In the genomic region with DNA sequence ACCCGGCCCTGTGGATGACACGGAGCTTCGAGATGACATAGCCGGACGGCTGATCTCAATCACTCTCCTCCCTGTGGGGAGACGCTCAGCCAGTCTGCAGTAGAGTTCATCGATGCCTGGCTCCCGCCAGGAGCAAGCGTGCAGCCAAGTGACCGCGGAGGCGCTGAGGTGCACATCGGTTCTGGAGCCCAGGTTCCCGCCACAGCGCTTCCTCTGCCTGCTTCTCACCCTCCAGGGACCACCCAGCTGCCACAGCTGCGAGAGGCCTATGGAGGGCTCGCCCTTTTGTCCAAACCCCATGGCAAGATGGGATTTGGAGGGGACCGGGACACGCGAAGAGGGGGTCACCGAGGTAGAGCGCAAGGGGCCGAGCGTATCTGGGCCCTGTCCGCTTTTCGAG, we compare ENCODE assay signal across 10 mouse cellular contexts. TPM values are rescaled to one million over a fixed set of nuclear protein-coding genes. Genes with fewer than 3 reads are reported as not detected.
DNase-seq lines count a peak whose midpoint lies in the region; ATAC-seq and TF ChIP-seq lines count a peak whose summit lies in the region.
"Had no signal": no experiment of that assay in that cellular context is flagged by ENCODE, and none has a peak within 500 bp of the region (broad histone marks: within the 10 kb centered on the region; RNA-seq: fewer than 3 reads in every experiment).

No protein-coding gene starts in this region.

- peak; percentile 59 for DNase-seq in embryonic facial prominence, embryonic 10.5 days (ENCODE audit: low spot score)
- no peak for DNase-seq in midbrain, postnatal 0 days (ENCODE audit: low spot score)
- no peak for DNase-seq in Muller cell, postnatal 12 days (ENCODE audit: inconsistent ontology term)
- no peak for DNase-seq in kidney, adult 9 months

- no peaks in the 10 kb centered on the region for H3K36me3 ChIP-seq in intestine, embryonic 15.5 days
- no peaks in the 10 kb centered on the region for H3K36me3 ChIP-seq in intestine, postnatal 0 days (ENCODE audit: control insufficient read depth, insufficient read depth)
- H3K36me3 ChIP-seq in embryonic facial prominence, embryonic 10.5 days (replicated peaks): no peaks in the 10 kb centered on the region
- H3K36me3 ChIP-seq in hindbrain, embryonic 16.5 days (ENCODE audit: control insufficient read depth, insufficient read depth, low read length): no peaks in the 10 kb centered on the region
- no peaks in the 10 kb centered on the region for H3K36me3 ChIP-seq in midbrain, postnatal 0 days (ENCODE audit: insufficient read depth, low read length)
- H3K36me3 ChIP-seq: G1E had no signal

- no peaks in the 10 kb centered on the region for H3K9me3 ChIP-seq in intestine, embryonic 15.5 days
- no peaks in the 10 kb centered on the region for H3K9me3 ChIP-seq in intestine, postnatal 0 days (ENCODE audit: control insufficient read depth)
- no peaks in the 10 kb centered on the region for H3K9me3 ChIP-seq in embryonic facial prominence, embryonic 10.5 days
- no peaks in the 10 kb centered on the region for H3K9me3 ChIP-seq in hindbrain, embryonic 16.5 days (ENCODE audit: control insufficient read depth, low read length)
- no peaks in the 10 kb centered on the region for H3K9me3 ChIP-seq in midbrain, postnatal 0 days (ENCODE audit: low read length)

- H3K4me2 ChIP-seq in intestine, embryonic 15.5 days (replicated peaks): 0 out of 2 replicates have a peak overlapping the region, but pooled peaks have one; percentile 11
- no peak overlapping the region for H3K4me2 ChIP-seq in intestine, postnatal 0 days (replicated peaks; ENCODE audit: low read depth)
- peak overlapping the region; percentile 4; the same call in 1 of the 2 replicates for H3K4me2 ChIP-seq in hindbrain, embryonic 16.5 days (ENCODE audit: low read length)
- 0 out of 2 replicates have a peak overlapping the region, but pooled peaks have one; percentile 91 for H3K4me2 ChIP-seq in midbrain, postnatal 0 days (ENCODE audit: low read depth, low read length, poor library complexity, severe bottlenecking)

- no peak for TF ChIP-seq CTCF in intestine, postnatal 0 days (IDR thresholded peaks at IDR 0.05; ENCODE audit: low read depth)
- TF ChIP-seq CTCF in midbrain, postnatal 0 days (IDR thresholded peaks at IDR 0.05): no peak

- WGBS in intestine, embryonic 15.5 days: 42% methylated on average over 26 of the region's 26 CpGs
- WGBS in intestine, postnatal 0 days: 70% methylated on average over 26 of the region's 26 CpGs
- WGBS in embryonic facial prominence, embryonic 10.5 days: 7% methylated on average over 26 of the region's 26 CpGs
- 15% methylated on average over 25 of the region's 26 CpGs for WGBS in hindbrain, embryonic 16.5 days
- 30% methylated on average over 26 of the region's 26 CpGs for WGBS in midbrain, postnatal 0 days

- ATAC-seq in intestine, embryonic 15.5 days: no peak
- no peak for ATAC-seq in intestine, postnatal 0 days
- ATAC-seq in hindbrain, embryonic 16.5 days: no peak
- no peak for ATAC-seq in midbrain, postnatal 0 days (ENCODE audit: low FRiP score)
- ATAC-seq in frontal cortex, adult (ENCODE audit: low TSS enrichment): no peak
- ATAC-seq: lung, postnatal 0 days had no signal

- H3K27ac ChIP-seq in intestine, embryonic 15.5 days: 0 out of 2 replicates have a peak overlapping the region, but pooled peaks have one; percentile 88
- no peak overlapping the region for H3K27ac ChIP-seq in intestine, postnatal 0 days (ENCODE audit: low read depth, low read length)
- peak overlapping the region; percentile 93 for H3K27ac ChIP-seq in embryonic facial prominence, embryonic 10.5 days (replicated peaks)
- H3K27ac ChIP-seq in hindbrain, embryonic 16.5 days (ENCODE audit: low read depth, low read length): no peak overlapping the region
- H3K27ac ChIP-seq in midbrain, postnatal 0 days (ENCODE audit: low read depth, low read length): no peak overlapping the region

- H3K4me1 ChIP-seq in intestine, embryonic 15.5 days (replicated peaks): peaks cover 39% of the 10 kb centered on the region
- H3K4me1 ChIP-seq in intestine, postnatal 0 days (replicated peaks; ENCODE audit: control insufficient read depth, insufficient read depth, low read length): peaks cover 10% of the 10 kb centered on the region
- H3K4me1 ChIP-seq in embryonic facial prominence, embryonic 10.5 days: peaks cover 65% of the 10 kb centered on the region
- peaks cover 20% of the 10 kb centered on the region for H3K4me1 ChIP-seq in hindbrain, embryonic 16.5 days (ENCODE audit: control insufficient read depth, insufficient read depth, low read depth, low read length)
- peaks cover 2% of the 10 kb centered on the region; the same call in 1 of the 2 replicates for H3K4me1 ChIP-seq in midbrain, postnatal 0 days (ENCODE audit: insufficient read depth, low read length)

- no peak overlapping the region for H3K4me3 ChIP-seq in intestine, embryonic 15.5 days (replicated peaks)
- no peak overlapping the region for H3K4me3 ChIP-seq in intestine, postnatal 0 days (ENCODE audit: low read depth, low read length)
- peak overlapping the region; percentile 29 for H3K4me3 ChIP-seq in embryonic facial prominence, embryonic 10.5 days
- H3K4me3 ChIP-seq in hindbrain, embryonic 16.5 days (ENCODE audit: low read length): no peak overlapping the region
- no peak overlapping the region for H3K4me3 ChIP-seq in midbrain, postnatal 0 days (ENCODE audit: low read depth, low read length)

- H3K27me3 ChIP-seq in intestine, embryonic 15.5 days (replicated peaks): peaks cover 11% of the 10 kb centered on the region
- 0 out of 2 replicates have a peak, but pooled peaks cover 6% of the 10 kb centered on the region for H3K27me3 ChIP-seq in intestine, postnatal 0 days (replicated peaks; ENCODE audit: control insufficient read depth, insufficient read depth, low read length)
- peaks cover 85% of the 10 kb centered on the region for H3K27me3 ChIP-seq in embryonic facial prominence, embryonic 10.5 days (replicated peaks; ENCODE audit: low read depth, poor library complexity, severe bottlenecking)
- H3K27me3 ChIP-seq in hindbrain, embryonic 16.5 days (replicated peaks; ENCODE audit: control insufficient read depth, insufficient read depth, low read length): no peaks in the 10 kb centered on the region
- no peaks in the 10 kb centered on the region for H3K27me3 ChIP-seq in midbrain, postnatal 0 days (ENCODE audit: insufficient read depth, low read length)

- no peak overlapping the region for H3K9ac ChIP-seq in intestine, embryonic 15.5 days
- no peak overlapping the region for H3K9ac ChIP-seq in intestine, postnatal 0 days (ENCODE audit: low read depth, low read length)
- no peak overlapping the region; the same call in 1 of the 2 replicates for H3K9ac ChIP-seq in hindbrain, embryonic 16.5 days (ENCODE audit: low read depth, low read length)
- no peak overlapping the region; the same call in 1 of the 2 replicates for H3K9ac ChIP-seq in midbrain, postnatal 0 days (replicated peaks; ENCODE audit: low read length, poor library complexity, severe bottlenecking)

RNA-seq across cellular contexts. Expression of a gene that starts 22.0 kb away (rescaled TPM):
- 12.8 and 14.2 TPM in 2 replicates for polyA plus RNA-seq in intestine, embryonic 15.5 days (2015; fragmentation: Nextera tagmentation; extraction: Ambion mirVana)
- polyA plus RNA-seq in intestine, postnatal 0 days (2015; fragmentation: Nextera tagmentation; extraction: Ambion mirVana): 3.4 and 3.5 TPM in 2 replicates
- polyA plus RNA-seq in embryonic facial prominence, embryonic 10.5 days (2016; fragmentation: Nextera tagmentation; extraction: Ambion mirVana): 23.6 and 33.4 TPM in 2 replicates
- polyA plus RNA-seq in hindbrain, embryonic 16.5 days (2015; fragmentation: Nextera tagmentation; extraction: Ambion mirVana): 8.5 and 18.5 TPM in 2 replicates
- 9.2 and 10.9 TPM in 2 replicates for total RNA-seq in midbrain, postnatal 0 days (2014; rRNA removed)
- 18.6 and 19.8 TPM in 2 replicates for polyA plus RNA-seq in midbrain, postnatal 0 days (2015; fragmentation: Nextera tagmentation; extraction: Ambion mirVana)
- polyA plus RNA-seq: G1E had no signal

Comparison
In these comparisons a context has a peak if more than half of its experiments do, and no peak if none do; other contexts are left out.
1. H3K27ac ChIP-seq: peak in intestine, embryonic 15.5 days (single experiment) and embryonic facial prominence, embryonic 10.5 days (single experiment); none in intestine, postnatal 0 days (single experiment), hindbrain, embryonic 16.5 days (single experiment) and midbrain, postnatal 0 days (single experiment).